ENCODE assay signal across 23 mouse cellular contexts in the genomic region with DNA sequence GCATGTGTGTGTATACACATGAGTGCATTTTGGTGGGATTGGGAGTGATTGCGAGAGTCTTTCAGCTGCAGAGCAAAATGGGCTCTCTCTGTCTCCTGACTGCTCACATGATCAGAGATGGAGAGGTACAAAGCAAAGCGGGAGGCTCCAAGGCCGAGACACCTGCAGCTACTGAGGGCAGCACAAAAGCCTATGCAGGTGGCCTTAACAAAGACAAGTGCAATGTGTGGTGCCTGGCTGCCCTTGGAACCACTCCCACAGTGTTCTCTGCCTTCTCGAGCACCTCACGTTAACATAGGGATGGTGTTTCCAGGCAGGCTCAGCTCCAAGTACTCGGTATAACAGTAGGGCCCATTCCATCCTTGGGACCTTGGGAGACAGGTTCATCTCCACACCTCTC.
"Had no signal": no experiment of that assay in that cellular context is flagged by ENCODE, and none has a peak within 500 bp of the region (broad histone marks: within the 10 kb centered on the region; RNA-seq: fewer than 3 reads in every experiment).

No protein-coding gene starts in this region.

- H3K9ac ChIP-seq: heart, embryonic 12.5 days; hindbrain, embryonic 14.5 days; intestine, embryonic 15.5 days; limb, embryonic 12.5 days; liver, embryonic 13.5 days; liver, embryonic 15.5 days had no signal

- H3K36me3 ChIP-seq: heart, embryonic 10.5 days; heart, embryonic 12.5 days; intestine, embryonic 15.5 days; limb, embryonic 10.5 days; limb, embryonic 12.5 days; liver, embryonic 13.5 days; liver, embryonic 15.5 days had no signal

- H3K4me1 ChIP-seq: heart, embryonic 12.5 days; liver, embryonic 13.5 days; liver, embryonic 15.5 days had no signal

- DNase-seq: gastrocnemius, postnatal 14 days; heart, adult 18-20 months; heart, postnatal 10 days; heart, postnatal 4 days; kidney, adult 18-20 months; kidney, adult 8-10 months; kidney, postnatal 10 days; kidney, postnatal 25 days; kidney, postnatal 4 days; liver; liver, embryonic 13.5 days had no signal

- H3K4me3 ChIP-seq: heart, embryonic 10.5 days; heart, embryonic 12.5 days; intestine, embryonic 15.5 days; left cerebral cortex, adult 2 months; limb, embryonic 10.5 days; limb, embryonic 12.5 days; liver, embryonic 13.5 days; liver, embryonic 15.5 days had no signal

- H3K27ac ChIP-seq: heart, embryonic 10.5 days; hindbrain, embryonic 14.5 days; intestine, embryonic 15.5 days; left cerebral cortex, adult 2 months; limb, embryonic 10.5 days; limb, embryonic 12.5 days; liver, embryonic 13.5 days; liver, embryonic 15.5 days had no signal

- H3K4me2 ChIP-seq: heart, embryonic 12.5 days; hindbrain, embryonic 14.5 days; intestine, embryonic 15.5 days; limb, embryonic 12.5 days; liver, embryonic 11.5 days; liver, embryonic 13.5 days; liver, embryonic 15.5 days had no signal

- ATAC-seq: hindbrain, embryonic 16.5 days; inflammation-experienced regulatory T-cells, adult 6 months; intestine, embryonic 15.5 days; intestine, postnatal 0 days had no signal

- H3K9me3 ChIP-seq: heart, embryonic 10.5 days; heart, embryonic 12.5 days; intestine, embryonic 15.5 days; limb, embryonic 10.5 days; limb, embryonic 12.5 days; liver, embryonic 13.5 days; liver, embryonic 15.5 days had no signal

- H3K27me3 ChIP-seq: liver, embryonic 15.5 days had no signal
